1 mouse cellular context compared by ENCODE assay signal in the genomic region with DNA sequence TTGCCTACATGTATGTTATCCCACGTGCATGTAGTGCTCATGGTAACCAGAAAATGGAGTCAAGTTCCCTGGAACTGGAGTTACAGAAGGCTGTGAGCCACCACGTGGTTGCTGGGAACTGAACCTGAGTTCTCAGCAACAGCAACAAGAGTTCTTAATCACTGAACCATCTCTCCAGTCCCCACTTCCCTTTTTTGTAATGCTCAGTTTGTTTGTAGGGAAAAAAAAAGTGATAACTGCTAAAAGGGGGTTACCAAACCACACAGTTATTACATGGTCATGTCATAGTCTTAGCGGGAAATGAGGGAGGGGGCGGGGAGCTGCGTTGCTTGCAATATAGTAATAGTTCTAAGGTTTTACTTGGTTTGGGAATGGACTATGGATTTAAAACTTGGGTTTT.
A peak's percentile ranks its signal among the peaks of the same experiment; 100 is the strongest.
TF ChIP-seq lines count a peak whose summit lies in the region.

No protein-coding gene starts in this region.

TF ChIP-seq in MEL, 35 proteins besides CTCF, POLR2A, EP300 and RAD21:
- no peak for TF ChIP-seq TAL1 (IDR thresholded peaks at IDR 0.05; ENCODE audit: low read length)
- TF ChIP-seq POLR2AphosphoS2 (IDR thresholded peaks at IDR 0.05; ENCODE audit: low read length) = no peak
- peak; percentile 93 for TF ChIP-seq TBP (IDR thresholded peaks at IDR 0.05; ENCODE audit: low read depth, low read length)
- TF ChIP-seq MYC (IDR thresholded peaks at IDR 0.05; ENCODE audit: low read depth, low read length) = peak; percentile 67; the same call in 1 of the 2 replicates
- TF ChIP-seq JUND (IDR thresholded peaks at IDR 0.05; ENCODE audit: low read depth, low read length) = no peak
- TF ChIP-seq HCFC1 (IDR thresholded peaks at IDR 0.05; ENCODE audit: low read depth, low read length) = no peak
- no peak for TF ChIP-seq ZC3H11A (IDR thresholded peaks at IDR 0.05; ENCODE audit: low read depth, low read length)
- no peak for TF ChIP-seq ZKSCAN1 (IDR thresholded peaks at IDR 0.05; ENCODE audit: low read depth, low read length)
- TF ChIP-seq ZNF384 (IDR thresholded peaks at IDR 0.05; ENCODE audit: low read depth, low read length) = peak; percentile 90
- TF ChIP-seq MYB (IDR thresholded peaks at IDR 0.05; ENCODE audit: low read depth, low read length) = no peak
- peak; percentile 48; the same call in 1 of the 2 replicates for TF ChIP-seq MAZ (IDR thresholded peaks at IDR 0.05; ENCODE audit: low read depth, low read length)
- no peak for TF ChIP-seq NRF1 (IDR thresholded peaks at IDR 0.05; ENCODE audit: insufficient read depth, low read depth, low read length, poor library complexity, severe bottlenecking)
- peak; percentile 72 for TF ChIP-seq GATA1 (IDR thresholded peaks at IDR 0.05; ENCODE audit: low read depth, low read length)
- peak; percentile 43; the same call in 1 of the 2 replicates for TF ChIP-seq MXI1 (IDR thresholded peaks at IDR 0.05; ENCODE audit: low read depth, low read length)
- TF ChIP-seq CHD2 (IDR thresholded peaks at IDR 0.05; ENCODE audit: low read length) = no peak
- no peak for TF ChIP-seq USF2 (IDR thresholded peaks at IDR 0.05; ENCODE audit: borderline replicate concordance in 1 of 2, insufficient read depth in 1 of 2, low read depth in 1 of 2, low read length in 2 of 2)
- TF ChIP-seq MAX (IDR thresholded peaks at IDR 0.05; ENCODE audit: low read length) = 0 out of 2 replicates have a peak, but pooled peaks have one; percentile 33
- TF ChIP-seq UBTF (IDR thresholded peaks at IDR 0.05; ENCODE audit: borderline replicate concordance, insufficient read depth, low read depth, low read length) = 0 out of 2 replicates have a peak, but pooled peaks have one; percentile 67
- TF ChIP-seq SIN3A (IDR thresholded peaks at IDR 0.05; ENCODE audit: low read length) = no peak
- no peak; the same call in 1 of the 2 replicates for TF ChIP-seq TCF12 (IDR thresholded peaks at IDR 0.05; ENCODE audit: low read depth, low read length)
- no peak for TF ChIP-seq CHD1 (IDR thresholded peaks at IDR 0.05; ENCODE audit: low read depth, low read length)
- peak; percentile 41; the same call in 1 of the 2 replicates for TF ChIP-seq RCOR1 (IDR thresholded peaks at IDR 0.05; ENCODE audit: low read depth, low read length)
- no peak for TF ChIP-seq USF1 (IDR thresholded peaks at IDR 0.05; ENCODE audit: low read depth, low read length)
- no peak for TF ChIP-seq POLR2AphosphoS5 (IDR thresholded peaks at IDR 0.05; ENCODE audit: borderline replicate concordance, low read depth, low read length)
- TF ChIP-seq GABPA (IDR thresholded peaks at IDR 0.05; ENCODE audit: low read depth, low read length) = no peak
- TF ChIP-seq BHLHE40 (IDR thresholded peaks at IDR 0.05; ENCODE audit: borderline replicate concordance, low read depth, low read length) = no peak
- no peak for TF ChIP-seq SMC3 (IDR thresholded peaks at IDR 0.05; ENCODE audit: low read depth, low read length)
- TF ChIP-seq ELF1 (IDR thresholded peaks at IDR 0.05; ENCODE audit: low read depth, low read length) = no peak
- TF ChIP-seq E2F4 (IDR thresholded peaks at IDR 0.05; ENCODE audit: borderline replicate concordance, low read depth, low read length) = peak; percentile 63; the same call in 1 of the 2 replicates
- TF ChIP-seq MAFK (IDR thresholded peaks at IDR 0.05; ENCODE audit: borderline replicate concordance, low read depth, low read length) = no peak
- TF ChIP-seq NELFE (IDR thresholded peaks at IDR 0.05; ENCODE audit: low read depth, low read length) = no peak
- peak; percentile 82 for TF ChIP-seq ETS1 (IDR thresholded peaks at IDR 0.05; ENCODE audit: low read depth, low read length)
- TF ChIP-seq ZMIZ1 (IDR thresholded peaks at IDR 0.05; ENCODE audit: low read depth, low read length) = no peak
- TF ChIP-seq KAT2A (conservative IDR thresholded peaks at IDR 0.05; ENCODE audit: low read depth, low read length) = no peak
- no peak for TF ChIP-seq MEF2A (IDR thresholded peaks at IDR 0.05; ENCODE audit: extremely low read depth, insufficient replicate concordance, low read depth, low read length, poor library complexity, severe bottlenecking)
